Mouse (Mus musculus) WW6 (cell line): Measurements from ENCODE around the gene Gucd1.
"Not testable (repeated sequence)": the region's sequence is repeated elsewhere in the genome, so short reads cannot be mapped to it uniquely, and the experiment has no call there.

Experiments used
- DNase-seq: peaks from one replicate; pipeline ENCODE4 v3.0.0-alpha.2; 2013; ENCODE audit warnings: low read depth, low spot score

The Gucd1 gene

GRCm38 (mm10) chr10:75473411-75473810 lies 44.4 kb downstream of the Gucd1 start:
- DNase-seq: peak; percentile 3

GRCm38 (mm10) chr10:75465781-75466550 lies 51.8 kb downstream of the Gucd1 start:
- no peak for DNase-seq

GRCm38 (mm10) chr10:75462728-75463127 lies 55.0 kb downstream of the Gucd1 start:
- no peak for DNase-seq

GRCm38 (mm10) chr10:75458329-75458728 lies 59.4 kb downstream of the Gucd1 start:
- DNase-seq: no peak

- DNase-seq: no peak
Observed at GRCm38 (mm10) chr10:75457852-75458251, 59.9 kb downstream of the Gucd1 start.

- DNase-seq: not testable (repeated sequence)
Observed at GRCm38 (mm10) chr10:75456061-75456831, 61.5 kb downstream of the Gucd1 start.

GRCm38 (mm10) chr10:75451036-75451786 lies 66.6 kb downstream of the Gucd1 start:
- no peak for DNase-seq

GRCm38 (mm10) chr10:75450331-75450730 lies 67.4 kb downstream of the Gucd1 start:
- DNase-seq: no peak

GRCm38 (mm10) chr10:75448806-75449420 lies 68.9 kb downstream of the Gucd1 start:
- no peak for DNase-seq

- no peak for DNase-seq
Observed at GRCm38 (mm10) chr10:75447489-75447888, 70.3 kb downstream of the Gucd1 start.

- DNase-seq: no peak
Observed at GRCm38 (mm10) chr10:75446501-75447083, 71.2 kb downstream of the Gucd1 start.

- DNase-seq: no peak
Observed at GRCm38 (mm10) chr10:75445030-75445429, 72.7 kb downstream of the Gucd1 start.

GRCm38 (mm10) chr10:75444111-75444826 lies 73.5 kb downstream of the Gucd1 start:
- no peak for DNase-seq

GRCm38 (mm10) chr10:75443017-75443416 lies 74.8 kb downstream of the Gucd1 start:
- no peak for DNase-seq

GRCm38 (mm10) chr10:75441800-75442199 lies 76.0 kb downstream of the Gucd1 start:
- DNase-seq: no peak

GRCm38 (mm10) chr10:75440756-75441155 lies 77.0 kb downstream of the Gucd1 start:
- no peak for DNase-seq

GRCm38 (mm10) chr10:75439211-75439811 lies 78.5 kb downstream of the Gucd1 start:
- DNase-seq: no peak

GRCm38 (mm10) chr10:75438132-75438810 lies 79.5 kb downstream of the Gucd1 start:
- no peak for DNase-seq

GRCm38 (mm10) chr10:75437284-75437683 lies 80.5 kb downstream of the Gucd1 start:
- DNase-seq: no peak
